Mouse (Mus musculus) adrenal gland, postnatal 14 days (tissue): Measurements from ENCODE around the gene Elovl6. TPM values are rescaled to one million over a fixed set of nuclear protein-coding genes. Genes with fewer than 3 reads are reported as not detected.

Experiments
- DNase-seq: peaks from one replicate; pipeline ENCODE4 v3.0.0; 2021; ENCODE audit warnings: mixed read lengths
- total RNA-seq: library from RNA; stranded (reverse); gene quantifications from 2 replicates; pipeline ENCODE4 v1.2.3, GENCODE M21; 2021

Gene Elovl6
- total RNA-seq, 1 experiment from 2014 or later, result 53.5 TPM

- DNase-seq, result no peak
Measured at GRCm38 (mm10) chr3:129566013-129566412, 33.9 kb downstream of the Elovl6 start.

- DNase-seq, result peak; percentile 40
Measured at GRCm38 (mm10) chr3:129566876-129567275, 34.7 kb downstream of the Elovl6 start.

GRCm38 (mm10) chr3:129568506-129568905 lies 36.4 kb downstream of the Elovl6 start:
- no peak for DNase-seq

GRCm38 (mm10) chr3:129570989-129571388 lies 38.8 kb downstream of the Elovl6 start:
- no peak for DNase-seq

- DNase-seq, result no peak
Measured at GRCm38 (mm10) chr3:129571642-129572041, 39.5 kb downstream of the Elovl6 start.

- no peak for DNase-seq
Measured at GRCm38 (mm10) chr3:129572959-129573358, 40.8 kb downstream of the Elovl6 start.

GRCm38 (mm10) chr3:129573609-129574008 lies 41.5 kb downstream of the Elovl6 start:
- DNase-seq, result no peak

GRCm38 (mm10) chr3:129575086-129575485 lies 42.9 kb downstream of the Elovl6 start:
- DNase-seq, result no peak

GRCm38 (mm10) chr3:129576522-129576921 lies 44.4 kb downstream of the Elovl6 start:
- DNase-seq, result no peak

GRCm38 (mm10) chr3:129578741-129579475 lies 46.8 kb downstream of the Elovl6 start:
- DNase-seq, result peak; percentile 64

- no peak for DNase-seq
Measured at GRCm38 (mm10) chr3:129581024-129581423, 48.9 kb downstream of the Elovl6 start.

- DNase-seq, result peak; percentile 52
Measured at GRCm38 (mm10) chr3:129582449-129582848, 50.3 kb downstream of the Elovl6 start.

- DNase-seq, result peak; percentile 57
Measured at GRCm38 (mm10) chr3:129583290-129583689, 51.1 kb downstream of the Elovl6 start.

GRCm38 (mm10) chr3:129587916-129588315 lies 55.8 kb downstream of the Elovl6 start:
- DNase-seq, result no peak

GRCm38 (mm10) chr3:129588753-129589152 lies 56.6 kb downstream of the Elovl6 start:
- DNase-seq, result no peak

GRCm38 (mm10) chr3:129589705-129590104 lies 57.5 kb downstream of the Elovl6 start:
- no peak for DNase-seq

GRCm38 (mm10) chr3:129590548-129591226 lies 58.5 kb downstream of the Elovl6 start:
- no peak for DNase-seq

- no peak for DNase-seq
Measured at GRCm38 (mm10) chr3:129591251-129591650, 59.1 kb downstream of the Elovl6 start.

GRCm38 (mm10) chr3:129591761-129592160 lies 59.6 kb downstream of the Elovl6 start:
- DNase-seq, result peak; percentile 31

- DNase-seq, result no peak
Measured at GRCm38 (mm10) chr3:129593001-129593400, 60.8 kb downstream of the Elovl6 start.

GRCm38 (mm10) chr3:129593735-129594134 lies 61.6 kb downstream of the Elovl6 start:
- no peak for DNase-seq

GRCm38 (mm10) chr3:129596098-129596497 lies 63.9 kb downstream of the Elovl6 start:
- no peak for DNase-seq

GRCm38 (mm10) chr3:129602289-129602688 lies 70.1 kb downstream of the Elovl6 start:
- DNase-seq, result no peak

GRCm38 (mm10) chr3:129605487-129605886 lies 73.3 kb downstream of the Elovl6 start:
- no peak for DNase-seq
